Mouse (Mus musculus): ENCODE data around the gene Atg10. TPM values are rescaled to one million over a fixed set of nuclear protein-coding genes. Genes with fewer than 3 reads are reported as not detected.
A peak's percentile ranks its signal among the peaks of the same experiment; 100 is the strongest.

The Atg10 gene
- polyA plus RNA-seq, 1 experiment from 2014 or later, result 4.8 TPM

DNA sequence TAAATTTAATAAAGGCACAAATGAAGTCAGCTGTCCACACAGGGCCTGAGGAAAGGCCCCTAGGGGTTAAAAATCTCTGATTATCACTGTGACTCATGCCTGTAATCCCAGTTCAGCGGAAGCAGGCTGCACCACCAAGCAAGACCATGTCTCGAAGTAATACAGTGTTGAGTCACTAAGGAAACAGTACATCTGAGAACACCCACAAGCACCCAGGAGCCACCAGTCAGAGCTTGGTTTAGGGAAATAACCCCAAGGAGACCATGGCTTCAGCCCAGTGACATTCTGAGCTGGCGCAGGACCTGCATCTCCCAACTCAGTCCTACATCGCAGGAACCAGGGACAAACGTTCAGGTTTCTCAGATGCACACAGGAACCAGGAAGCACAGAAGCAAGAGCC, 17.5 kb downstream of the Atg10 start:
- Histone ChIP-seq H3K27me3 (ENCODE audit: insufficient read depth, low read length) (no peaks in the 10 kb centered on the region), H3K4me2 (ENCODE audit: low read depth, low read length) (no peak overlapping the region), H3K9me3 (ENCODE audit: low read length) (no peaks in the 10 kb centered on the region), H3K4me1 (ENCODE audit: insufficient read depth) (no peaks in the 10 kb centered on the region), H3K4me3 (ENCODE audit: low read depth, low read length) (no peak overlapping the region), H3K9ac (replicated peaks) (no peak overlapping the region), H3K36me3 (replicated peaks; ENCODE audit: insufficient read depth, low read length) (no peaks in the 10 kb centered on the region), H3K27ac (ENCODE audit: low read depth) (no peak overlapping the region)
- WGBS (ENCODE audit: insufficient replicate concordance), result 74% methylated on average over 5 of the region's 5 CpGs
- TF ChIP-seq CTCF (IDR thresholded peaks at IDR 0.05; ENCODE audit: low read depth) (no peak), EP300 (IDR thresholded peaks at IDR 0.05; ENCODE audit: low read depth) (no peak)
- DNase-seq (no peak), ATAC-seq (peak; percentile 47; the same call in 1 of the 2 replicates)

- TF ChIP-seq CTCF (IDR thresholded peaks at IDR 0.05; ENCODE audit: low read depth) (no peak), EP300 (IDR thresholded peaks at IDR 0.05; ENCODE audit: low read depth) (no peak)
- Histone ChIP-seq H3K9me3 (ENCODE audit: low read length) (peaks cover 3% of the 10 kb centered on the region; the same call in 1 of the 2 replicates), H3K4me3 (ENCODE audit: low read depth, low read length) (no peak overlapping the region), H3K4me1 (ENCODE audit: insufficient read depth) (no peaks in the 10 kb centered on the region), H3K36me3 (replicated peaks; ENCODE audit: insufficient read depth, low read length) (no peaks in the 10 kb centered on the region), H3K27me3 (ENCODE audit: insufficient read depth, low read length) (no peaks in the 10 kb centered on the region), H3K27ac (ENCODE audit: low read depth) (no peak overlapping the region), H3K4me2 (ENCODE audit: low read depth, low read length) (no peak overlapping the region), H3K9ac (replicated peaks) (no peak overlapping the region)
- ATAC-seq (no peak), DNase-seq (no peak)
- WGBS (ENCODE audit: insufficient replicate concordance), result 76% methylated on average over 7 of the region's 7 CpGs
Measured at GRCm38 (mm10) chr13:91202564-91202963, 21.2 kb downstream of the Atg10 start.

DNA sequence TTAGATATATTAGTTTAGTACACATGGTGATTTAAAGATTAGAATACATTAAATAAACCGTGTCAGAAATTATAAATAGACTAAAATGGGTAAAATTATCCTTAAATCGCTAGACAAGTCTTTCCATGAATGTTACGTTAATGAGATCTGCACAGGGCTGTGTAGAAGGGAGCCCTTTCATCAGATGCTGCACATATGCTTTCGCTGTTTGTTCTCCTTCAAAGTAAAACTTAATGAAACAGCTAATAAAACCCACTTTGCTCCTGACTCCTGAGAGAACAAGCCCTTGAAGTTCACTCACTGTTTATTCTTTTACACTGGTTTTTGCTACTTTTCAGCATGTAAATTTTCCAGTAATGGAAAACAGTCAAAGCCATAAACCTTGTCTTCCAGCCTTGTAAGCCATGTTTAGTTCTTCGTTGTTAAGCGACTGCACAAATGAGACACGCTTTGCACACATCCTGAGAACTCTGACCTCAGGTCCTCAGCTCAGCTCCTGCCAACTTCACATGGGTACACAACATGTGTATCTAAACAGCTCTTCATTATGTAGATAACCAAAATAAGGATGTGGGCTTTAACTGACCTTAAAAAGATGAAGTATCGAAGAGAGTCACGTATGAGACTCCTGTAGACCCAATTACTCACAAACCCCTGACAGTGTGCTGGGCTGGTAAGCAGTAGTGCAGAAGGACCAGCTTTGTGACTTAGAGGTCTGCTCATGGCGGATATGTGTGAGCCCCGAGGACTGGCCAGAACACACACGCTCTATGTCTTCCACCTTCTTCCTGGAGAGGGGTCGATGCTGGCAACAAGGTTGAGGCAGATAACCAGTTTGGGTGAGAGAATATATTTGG, 36.2 kb downstream of the Atg10 start:
- 79% methylated on average over 13 of the region's 13 CpGs for WGBS (ENCODE audit: insufficient replicate concordance)

DNA sequence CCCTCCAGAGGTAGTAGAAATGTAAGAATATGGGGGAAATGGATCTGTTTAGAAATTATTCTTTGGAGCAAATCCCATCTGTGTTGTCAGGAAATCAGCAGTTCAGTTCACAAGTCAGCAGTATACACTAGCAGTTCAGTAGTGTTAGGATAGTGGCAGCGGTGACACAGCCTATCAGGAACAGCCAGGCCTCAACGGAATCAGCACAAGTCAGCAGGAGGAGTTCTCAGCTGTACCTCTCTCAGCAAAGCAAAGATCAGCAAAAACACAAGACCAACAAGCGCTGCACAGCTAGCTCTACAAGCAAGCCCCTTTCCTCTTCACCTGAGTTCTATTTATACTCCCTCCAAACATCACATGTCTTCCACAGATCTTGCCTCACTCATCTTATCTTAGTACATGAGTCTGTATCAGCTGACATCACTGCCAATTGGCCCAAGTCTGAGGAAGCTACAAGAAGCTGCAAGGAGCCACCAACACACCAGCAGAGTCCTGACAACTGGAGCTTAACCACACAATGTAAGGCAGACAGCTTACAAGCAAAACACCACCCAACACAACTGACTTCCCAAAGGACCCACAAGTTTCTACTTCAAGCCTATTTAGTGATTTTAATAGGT, 38.4 kb downstream of the Atg10 start:
- Histone ChIP-seq H3K4me2 (ENCODE audit: low read depth, low read length) (no peak overlapping the region), H3K9me3 (ENCODE audit: low read length) (no peaks in the 10 kb centered on the region), H3K4me3 (ENCODE audit: low read depth, low read length) (no peak overlapping the region), H3K36me3 (replicated peaks; ENCODE audit: insufficient read depth, low read length) (no peaks in the 10 kb centered on the region), H3K27me3 (ENCODE audit: insufficient read depth, low read length) (no peaks in the 10 kb centered on the region), H3K4me1 (ENCODE audit: insufficient read depth) (no peaks in the 10 kb centered on the region), H3K9ac (replicated peaks) (no peak overlapping the region), H3K27ac (ENCODE audit: low read depth) (no peak overlapping the region)
- DNase-seq (no peak), ATAC-seq (no peak)
- 66% methylated on average over 3 of the region's 3 CpGs for WGBS (ENCODE audit: insufficient replicate concordance)
- TF ChIP-seq EP300 (IDR thresholded peaks at IDR 0.05; ENCODE audit: low read depth), result no peak
- no peak for TF ChIP-seq CTCF (IDR thresholded peaks at IDR 0.05; ENCODE audit: low read depth)

More for the DNA sequence above, 36.2 kb downstream of the Atg10 start:
- no peak overlapping the region for H3K4me2 ChIP-seq (ENCODE audit: low read depth, low read length)
- H3K36me3 ChIP-seq (replicated peaks; ENCODE audit: insufficient read depth, low read length), result no peaks in the 10 kb centered on the region
- H3K9ac ChIP-seq (replicated peaks), result no peak overlapping the region
- TF ChIP-seq CTCF (IDR thresholded peaks at IDR 0.05; ENCODE audit: low read depth), result no peak
- no peak for TF ChIP-seq EP300 (IDR thresholded peaks at IDR 0.05; ENCODE audit: low read depth)
- no peaks in the 10 kb centered on the region for H3K9me3 ChIP-seq (ENCODE audit: low read length)
- H3K27ac ChIP-seq (ENCODE audit: low read depth), result no peak overlapping the region
- DNase-seq (no peak), ATAC-seq (no peak)
- no peak overlapping the region for H3K4me3 ChIP-seq (ENCODE audit: low read depth, low read length)
- H3K27me3 ChIP-seq (ENCODE audit: insufficient read depth, low read length), result no peaks in the 10 kb centered on the region
- H3K4me1 ChIP-seq (ENCODE audit: insufficient read depth), result no peaks in the 10 kb centered on the region

GRCm38 (mm10) chr13:91184226-91184625, 39.5 kb downstream of the Atg10 start:
- no peak overlapping the region for H3K4me3 ChIP-seq (ENCODE audit: low read depth, low read length)
- TF ChIP-seq CTCF (IDR thresholded peaks at IDR 0.05; ENCODE audit: low read depth) (no peak), EP300 (IDR thresholded peaks at IDR 0.05; ENCODE audit: low read depth) (no peak)
- ATAC-seq (no peak), DNase-seq (no peak)
- H3K36me3 ChIP-seq (replicated peaks; ENCODE audit: insufficient read depth, low read length), result no peaks in the 10 kb centered on the region
- no peaks in the 10 kb centered on the region for H3K27me3 ChIP-seq (ENCODE audit: insufficient read depth, low read length)
- H3K9ac ChIP-seq (replicated peaks), result no peak overlapping the region
- no peaks in the 10 kb centered on the region for H3K4me1 ChIP-seq (ENCODE audit: insufficient read depth)
- no peak overlapping the region for H3K4me2 ChIP-seq (ENCODE audit: low read depth, low read length)
- WGBS (ENCODE audit: insufficient replicate concordance), result 46% methylated on average over 3 of the region's 3 CpGs
- H3K27ac ChIP-seq (ENCODE audit: low read depth), result no peak overlapping the region
- no peaks in the 10 kb centered on the region for H3K9me3 ChIP-seq (ENCODE audit: low read length)

- TF ChIP-seq CTCF (IDR thresholded peaks at IDR 0.05; ENCODE audit: low read depth) (no peak), EP300 (IDR thresholded peaks at IDR 0.05; ENCODE audit: low read depth) (no peak)
- H3K9me3 ChIP-seq (ENCODE audit: low read length), result no peaks in the 10 kb centered on the region
- no peak for ATAC-seq
- no peak overlapping the region for H3K4me2 ChIP-seq (ENCODE audit: low read depth, low read length)
- no peak overlapping the region for H3K27ac ChIP-seq (ENCODE audit: low read depth)
- no peaks in the 10 kb centered on the region for H3K4me1 ChIP-seq (ENCODE audit: insufficient read depth)
- no peaks in the 10 kb centered on the region for H3K36me3 ChIP-seq (replicated peaks; ENCODE audit: insufficient read depth, low read length)
- no peaks in the 10 kb centered on the region for H3K27me3 ChIP-seq (ENCODE audit: insufficient read depth, low read length)
- no peak overlapping the region for H3K4me3 ChIP-seq (ENCODE audit: low read depth, low read length)
- 71% methylated on average over 8 of the region's 8 CpGs for WGBS (ENCODE audit: insufficient replicate concordance)
- H3K9ac ChIP-seq (replicated peaks), result no peak overlapping the region
- no peak for DNase-seq
Measured at GRCm38 (mm10) chr13:91180364-91180763, 43.4 kb downstream of the Atg10 start.
